Mouse (Mus musculus) thymus, postnatal 4 days (tissue): ENCODE data around the gene Atat1.

Experiments used
- DNase-seq: peaks from one replicate; pipeline ENCODE4 v3.0.0; 2021

Atat1 gene

DNA sequence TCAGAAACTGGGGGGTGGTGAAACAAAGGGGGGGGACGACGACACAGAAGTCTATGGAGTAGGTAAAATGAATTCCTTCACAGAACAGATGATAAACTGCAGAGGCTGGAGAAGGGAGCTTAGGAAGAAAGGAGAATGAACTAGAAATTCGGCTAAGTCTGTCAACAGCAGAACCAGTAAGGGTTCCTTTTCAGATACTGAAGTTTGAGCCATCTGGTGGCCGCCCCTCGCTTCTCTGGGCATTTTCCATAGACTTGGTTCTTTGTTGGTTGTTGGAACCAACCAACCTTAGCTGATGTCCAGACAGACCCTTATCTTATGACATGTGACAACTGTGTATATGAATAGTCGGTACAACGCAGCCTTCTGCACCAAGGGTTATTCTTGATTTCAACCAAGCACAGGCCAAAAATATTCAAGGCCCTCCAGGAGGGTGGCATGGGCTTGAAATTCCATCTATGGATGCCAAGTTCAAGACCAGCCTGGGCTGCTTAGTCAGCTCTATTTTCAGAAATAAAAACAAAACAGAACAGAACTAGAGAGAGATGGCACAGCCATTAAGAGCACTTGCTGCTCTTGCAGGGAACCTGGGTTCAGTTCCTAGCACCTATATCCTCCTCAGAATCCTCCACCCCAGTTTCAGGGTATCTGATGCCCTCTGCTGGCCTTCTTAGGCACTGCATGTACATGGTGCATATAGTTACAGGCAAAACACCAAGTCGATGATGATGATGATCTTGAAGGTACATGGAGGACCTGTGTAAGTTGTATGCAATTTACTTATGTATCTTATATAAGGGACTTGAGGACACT is 38.8 kb downstream of the Atat1 start:
- DNase-seq: peak; percentile 80

DNA sequence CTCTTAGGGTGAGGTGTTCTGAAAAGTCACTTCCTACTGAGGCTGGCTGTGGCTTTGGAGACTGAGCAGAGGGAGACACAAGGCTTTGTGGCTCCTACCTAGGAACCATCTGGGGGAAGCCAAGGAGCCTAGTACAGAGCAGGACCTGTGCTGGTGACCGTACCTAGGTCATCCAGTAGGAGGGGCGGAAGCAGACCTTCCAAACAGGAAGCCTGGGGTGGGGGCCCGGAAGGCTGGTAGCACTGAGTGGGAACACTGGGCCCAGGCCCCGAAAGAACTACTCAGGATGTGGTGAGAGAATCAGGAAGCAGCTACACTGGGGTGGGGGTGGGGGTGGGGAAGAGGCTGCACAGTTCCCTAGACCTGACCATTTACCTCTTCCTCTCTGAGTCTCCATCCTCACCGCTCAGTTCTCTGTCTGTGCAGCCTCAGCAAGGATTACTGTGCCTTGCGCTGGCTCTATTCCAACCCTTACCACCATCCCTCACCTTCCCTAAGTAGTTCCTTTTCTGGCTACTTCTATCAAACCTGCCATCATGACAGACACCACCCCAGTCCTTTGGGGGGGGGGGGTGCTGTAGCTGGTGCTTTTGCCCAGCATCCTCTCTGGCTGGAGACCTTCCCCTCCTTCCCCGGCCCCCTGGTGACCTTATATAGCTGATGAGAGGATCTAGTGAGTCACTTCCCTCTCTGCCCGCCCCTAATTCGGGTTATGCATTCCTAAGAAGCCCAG is 39.6 kb downstream of the Atat1 start:
- DNase-seq: peak; percentile 84

DNA sequence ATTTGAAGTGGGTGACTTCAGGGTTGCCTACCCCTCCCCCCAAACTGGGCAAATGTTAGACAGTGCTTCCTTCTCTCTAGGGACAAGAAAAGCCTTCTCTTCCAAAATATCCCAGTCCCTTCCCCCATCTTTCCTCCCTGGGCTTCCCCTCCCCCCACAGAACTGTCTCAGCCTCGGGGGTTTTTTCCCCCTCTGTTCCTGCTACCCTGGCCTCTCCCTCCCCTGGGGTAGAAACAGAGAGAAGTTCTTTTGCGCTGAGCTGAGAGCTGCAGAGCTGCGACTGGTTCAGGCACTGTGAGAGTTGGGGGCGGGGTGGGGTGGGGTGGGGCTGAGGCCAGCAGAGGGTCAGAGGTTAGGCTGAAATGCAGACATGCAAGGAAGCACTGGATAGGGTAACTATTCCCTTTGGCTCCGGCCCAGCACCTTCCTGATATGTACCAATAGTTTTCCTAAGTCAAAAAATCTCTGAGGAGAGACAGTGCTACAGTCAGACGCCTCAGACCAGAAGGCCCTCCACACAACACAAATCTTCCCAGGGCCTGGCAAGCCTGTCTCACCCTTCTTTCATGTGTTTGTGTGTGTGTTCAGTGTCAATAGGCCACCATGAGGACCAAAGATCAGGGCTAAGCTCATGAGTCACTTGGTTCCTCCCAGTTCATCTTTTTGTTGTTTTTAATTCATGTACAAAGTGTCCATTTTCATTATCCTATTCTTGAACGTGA is 40.4 kb downstream of the Atat1 start:
- peak; percentile 62 for DNase-seq

DNA sequence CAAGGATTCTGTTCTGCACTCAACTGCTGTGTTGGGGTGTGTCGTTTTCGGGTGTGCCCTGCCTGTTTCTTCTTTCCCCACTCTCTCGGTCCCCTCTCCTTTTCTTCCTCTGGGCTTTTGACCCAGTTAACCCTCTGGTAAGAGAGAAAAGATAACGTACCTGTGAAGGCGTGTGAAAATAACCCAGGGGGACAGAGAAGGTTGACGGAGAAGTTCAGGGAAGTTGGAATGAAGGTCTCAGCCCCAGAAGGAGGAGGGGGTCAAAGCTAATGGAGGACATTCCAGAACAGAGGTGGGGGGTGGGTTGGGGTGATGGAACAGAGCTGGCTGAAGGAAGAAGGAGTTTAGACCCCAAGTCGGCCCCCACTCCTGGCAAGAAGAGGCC is 40.9 kb downstream of the Atat1 start:
- no peak for DNase-seq

DNA sequence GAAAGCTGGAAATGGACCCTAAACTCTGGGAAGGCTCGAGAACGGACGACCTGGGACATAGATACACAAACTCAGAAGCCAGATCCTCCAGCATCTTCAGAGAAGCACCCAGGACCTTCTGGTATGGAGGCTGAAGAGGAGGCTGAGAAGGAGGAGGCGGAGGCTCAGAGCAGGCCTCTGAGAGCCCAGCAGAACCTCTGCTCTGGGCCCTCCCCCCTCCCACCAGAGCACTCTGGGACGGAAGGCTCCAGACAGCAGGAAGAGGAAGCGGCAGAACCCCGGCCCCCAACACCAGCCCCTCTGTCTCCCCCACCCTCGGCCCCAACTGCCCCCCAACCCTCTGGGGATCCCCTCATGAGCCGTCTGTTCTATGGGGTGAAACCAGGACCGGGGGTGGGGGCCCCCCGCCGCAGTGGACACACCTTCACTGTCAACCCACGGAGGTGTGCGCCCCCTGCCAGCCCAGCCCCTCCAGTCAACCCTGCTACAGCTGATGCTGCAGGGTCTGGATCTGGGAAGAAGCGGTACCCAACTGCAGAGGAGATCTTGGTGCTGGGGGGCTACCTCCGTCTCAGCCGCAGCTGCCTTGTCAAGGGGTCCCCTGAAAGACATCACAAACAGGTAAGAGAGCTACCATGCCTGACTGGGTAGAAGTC is 41.6 kb downstream of the Atat1 start:
- DNase-seq: peak; percentile 74

DNA sequence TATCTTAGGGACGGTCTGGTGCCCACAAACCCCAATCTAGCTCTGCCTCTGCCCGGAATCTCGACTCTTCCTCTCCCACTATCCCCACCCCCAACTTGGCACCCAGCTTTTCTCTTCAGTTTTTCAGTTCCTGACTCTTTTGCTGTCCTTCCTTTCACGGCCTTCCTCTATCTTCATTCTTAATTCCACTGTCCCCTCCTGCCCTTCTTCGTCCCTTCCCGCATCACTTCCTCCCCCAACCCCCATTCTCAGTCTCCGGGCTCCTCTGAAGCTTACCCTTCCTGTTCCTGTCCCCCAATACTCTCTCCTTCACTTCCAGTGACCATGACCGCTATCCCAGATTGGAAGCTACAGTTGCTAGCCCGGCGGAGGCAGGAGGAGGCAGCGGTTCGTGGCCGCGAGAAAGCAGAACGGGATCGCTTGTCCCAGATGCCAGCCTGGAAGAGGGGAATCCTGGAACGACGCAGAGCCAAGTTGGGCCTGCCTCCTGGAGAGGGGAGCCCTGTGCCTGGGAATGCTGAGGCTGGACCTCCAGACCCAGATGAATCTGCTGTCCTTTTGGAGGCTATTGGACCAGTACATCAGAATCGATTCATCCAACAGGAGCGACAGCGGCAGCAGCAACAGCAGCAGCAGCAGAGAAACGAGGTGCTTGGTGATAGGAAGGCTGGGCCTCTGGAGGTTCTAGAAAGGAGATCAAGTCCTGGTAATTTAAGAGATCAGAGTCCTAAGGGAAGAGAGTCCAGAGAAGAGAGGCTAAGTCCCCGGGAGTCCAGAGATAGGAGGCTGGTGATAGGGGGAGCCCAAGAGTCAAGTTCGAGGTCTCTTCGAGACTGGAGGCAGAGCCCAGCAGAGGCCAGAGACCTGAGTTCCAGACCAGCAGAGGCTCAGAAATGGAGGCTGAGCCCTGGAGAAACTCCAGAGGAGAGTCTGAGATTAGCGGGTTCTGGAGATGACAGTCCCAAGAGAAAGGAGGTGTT is 42.7 kb downstream of the Atat1 start:
- peak; percentile 73 for DNase-seq

DNA sequence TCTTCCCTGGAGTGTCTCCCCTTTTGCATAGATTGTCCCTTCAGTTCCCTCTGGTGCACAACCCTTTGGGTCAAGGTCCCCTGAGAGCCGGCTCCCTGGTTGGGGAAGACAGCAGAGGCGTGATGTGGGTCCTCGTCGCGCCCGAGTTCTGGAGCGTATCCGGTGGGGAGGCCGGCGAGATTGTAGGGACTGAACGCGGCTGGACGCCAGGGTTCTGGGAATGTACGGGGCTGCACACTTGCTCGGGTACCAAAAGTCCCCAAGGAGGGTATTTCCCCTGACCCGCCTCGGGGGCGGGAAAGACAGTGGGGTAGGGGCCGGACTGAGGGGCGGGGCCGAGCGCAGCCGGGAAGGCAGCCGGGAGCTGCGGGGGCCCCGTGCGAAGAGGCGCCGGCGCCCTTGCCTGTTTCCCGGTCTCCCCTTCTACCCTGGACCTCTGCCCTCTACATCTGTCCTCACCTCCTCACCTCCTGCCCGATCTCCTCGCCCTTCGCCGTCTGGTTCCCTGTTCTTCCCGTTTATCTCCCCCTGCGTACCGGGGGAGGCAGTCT is 43.5 kb downstream of the Atat1 start:
- DNase-seq: peak; percentile 68

DNA sequence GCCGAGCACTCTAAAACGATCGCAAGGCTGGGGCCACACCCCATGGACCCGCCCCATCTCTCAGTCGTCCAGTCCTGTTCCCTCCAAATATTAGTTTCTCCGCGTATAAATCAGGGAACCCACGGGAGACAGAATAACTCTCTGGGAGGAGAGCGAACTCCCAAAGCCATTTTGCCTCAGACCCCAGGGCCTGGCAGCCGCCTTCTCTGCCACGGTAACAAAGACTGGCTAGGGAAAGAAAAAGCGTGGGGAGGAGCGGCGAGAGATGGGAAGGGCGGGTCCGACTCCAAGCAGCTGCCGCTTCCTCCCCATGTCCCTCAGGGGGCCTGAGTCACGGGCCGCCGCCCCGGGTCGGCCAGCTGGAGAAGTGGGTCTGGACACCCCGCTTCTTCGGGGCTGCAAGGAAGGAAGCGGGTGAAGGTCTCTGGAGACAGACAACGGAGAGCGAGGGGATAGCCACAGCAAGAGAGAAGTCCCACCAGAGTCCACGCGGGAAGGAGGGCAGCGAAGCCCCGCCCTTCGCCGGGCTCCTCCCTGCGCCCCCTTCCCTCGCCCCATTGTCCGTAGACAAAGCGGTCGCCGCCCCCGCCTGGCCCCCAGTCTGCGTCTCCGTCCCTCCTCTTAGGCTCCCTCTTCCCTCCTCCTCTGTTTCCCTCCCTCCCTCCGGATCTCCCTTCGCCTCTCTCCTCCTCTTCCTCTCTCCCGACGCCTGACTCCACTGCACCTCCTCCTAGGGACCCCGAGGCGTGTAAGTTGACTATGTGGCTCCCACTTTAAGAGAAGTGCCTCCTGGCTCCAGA is 44.2 kb downstream of the Atat1 start, which contains the start of gene Ppp1r18:
Gene Ppp1r18 (plus strand): TSS at position 113 of the 800 bp plus-strand sequence.
- DNase-seq: peak; percentile 67

DNA sequence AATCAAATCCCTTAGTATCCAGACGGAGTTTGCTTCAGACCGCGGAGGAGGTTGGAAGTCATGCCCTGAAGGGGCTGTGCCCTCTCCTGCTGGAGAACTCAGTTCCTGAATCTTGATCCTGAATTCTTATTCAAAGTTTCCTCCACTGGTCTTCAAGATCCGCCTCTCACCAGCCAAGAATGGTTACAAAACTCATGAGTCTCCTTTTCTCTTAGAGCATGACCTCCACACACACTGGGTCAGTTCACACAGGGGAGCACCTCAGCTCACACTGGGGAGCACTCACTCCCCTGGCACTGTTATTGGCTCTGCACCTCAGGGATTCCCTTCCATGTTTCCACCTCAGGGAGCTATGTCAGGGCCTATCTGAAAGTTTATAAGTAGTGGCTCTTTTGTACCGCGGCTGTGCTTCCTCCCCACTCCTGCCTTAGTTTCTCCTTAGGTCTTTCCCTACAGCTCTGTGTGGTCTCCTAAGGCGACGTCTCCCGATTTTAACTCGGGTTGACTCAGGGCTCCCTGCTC is 45.0 kb downstream of the Atat1 start:
- DNase-seq: no peak

DNA sequence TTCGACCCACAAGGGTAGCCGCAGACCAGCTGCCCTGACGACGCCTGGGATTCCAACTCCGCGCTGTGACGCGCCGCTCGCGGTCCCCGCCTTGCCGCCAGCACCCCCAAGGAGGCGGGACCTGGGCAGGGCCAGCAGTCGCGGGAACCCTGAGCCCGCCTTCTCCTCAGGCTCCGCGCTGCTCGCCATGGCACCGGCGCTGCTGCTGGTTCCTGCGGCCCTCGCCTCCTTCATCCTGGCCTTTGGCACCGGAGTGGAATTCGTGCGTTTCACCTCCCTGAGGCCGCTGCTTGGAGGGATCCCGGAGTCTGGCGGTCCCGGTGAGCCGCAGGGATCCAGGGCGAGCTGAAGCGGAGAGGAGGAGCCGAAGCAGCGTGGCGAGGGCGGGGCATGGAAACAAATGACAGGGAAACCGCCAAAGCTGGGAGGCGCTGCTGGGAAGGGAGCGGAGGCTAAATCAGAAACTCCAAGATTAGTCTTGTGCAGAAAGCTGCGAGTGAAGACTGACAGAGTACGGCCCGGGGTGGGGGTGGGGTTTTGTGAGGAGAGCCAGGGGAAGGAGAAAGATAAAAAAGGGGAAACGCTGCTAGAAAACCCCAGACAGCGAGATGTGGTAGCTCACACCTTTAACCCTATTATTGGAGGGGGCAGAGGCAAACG is 48.5 kb downstream of the Atat1 start, which contains the start of gene Nrm:
Gene Nrm (plus strand): TSS at position 121 of the 660 bp plus-strand sequence.
- peak; percentile 87 for DNase-seq

DNA sequence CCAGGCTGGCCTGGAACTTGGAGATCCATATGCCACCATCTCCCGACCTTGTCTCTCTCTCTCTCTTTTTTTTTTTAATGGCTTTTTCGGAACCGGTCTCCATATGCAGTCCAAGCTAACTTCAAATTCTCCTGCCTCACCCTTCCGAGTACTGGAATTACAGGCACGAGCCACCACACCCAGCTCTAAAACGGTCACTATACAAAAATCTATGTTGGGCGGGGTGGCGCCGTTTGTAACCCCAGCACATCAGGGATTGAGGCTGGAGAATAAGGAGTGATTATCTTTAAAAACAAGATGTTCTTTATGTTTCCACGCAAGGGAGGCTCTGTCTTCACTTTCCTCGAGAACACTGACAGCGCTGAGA is 49.1 kb downstream of the Atat1 start:
- DNase-seq: no peak

DNA sequence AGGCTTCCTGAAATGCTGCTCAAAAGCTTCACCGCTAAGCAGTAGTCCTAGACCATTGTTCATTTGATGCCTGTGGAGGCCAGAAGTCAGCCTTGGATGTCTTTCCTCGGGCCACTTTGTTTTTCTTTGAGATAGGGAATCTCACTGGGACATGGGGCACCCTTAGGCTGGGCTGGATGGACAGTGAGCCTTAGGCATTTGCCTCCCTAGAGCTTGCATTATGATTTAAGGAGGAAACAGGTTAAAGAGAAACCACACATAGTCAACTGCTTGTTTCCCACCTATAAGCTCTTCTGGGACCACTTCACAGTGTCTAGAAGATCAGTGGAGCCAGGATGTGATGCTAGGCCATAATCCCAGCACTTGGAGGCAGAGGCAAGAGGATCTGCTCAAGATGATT is 50.0 kb downstream of the Atat1 start:
- DNase-seq: no peak

DNA sequence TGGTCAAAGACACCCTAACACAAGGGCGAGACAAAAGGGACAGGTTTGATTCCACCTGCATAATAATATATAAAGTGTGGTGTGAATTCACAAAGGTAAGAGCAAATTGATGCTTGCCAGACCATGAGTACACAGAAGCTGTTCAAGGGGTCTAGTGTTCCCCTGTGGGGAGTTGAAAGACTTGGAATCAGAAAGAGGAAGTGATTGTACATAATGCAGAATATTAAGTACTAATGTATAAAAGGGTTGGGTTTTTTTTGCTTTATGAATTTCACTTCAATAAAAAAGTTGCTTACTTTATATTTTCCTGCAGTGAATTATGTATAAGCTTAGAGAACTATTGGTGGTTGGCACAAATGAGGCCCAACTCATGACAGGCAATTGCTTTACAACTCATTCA is 50.5 kb downstream of the Atat1 start:
- no peak for DNase-seq

DNA sequence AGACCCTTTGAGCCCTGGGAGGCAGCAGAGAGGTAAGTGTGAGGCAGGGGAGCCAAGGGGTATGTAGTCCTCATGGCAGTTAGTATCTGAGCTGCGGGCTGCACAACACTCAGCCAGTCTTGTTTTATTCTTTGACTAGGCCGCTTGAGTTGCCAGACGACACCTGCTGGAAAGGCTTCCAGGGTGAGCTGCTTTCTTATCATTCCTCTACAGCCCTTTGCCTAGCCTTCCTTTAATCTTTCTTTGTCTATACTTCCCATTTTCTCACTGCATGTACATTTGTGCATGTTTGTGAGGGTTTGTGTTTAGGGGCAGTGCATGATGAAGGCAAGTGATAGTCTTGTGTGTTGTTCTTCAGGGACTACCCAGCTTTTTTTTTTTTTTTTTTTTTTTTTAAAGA is 58.9 kb downstream of the Atat1 start:
- no peak for DNase-seq

DNA sequence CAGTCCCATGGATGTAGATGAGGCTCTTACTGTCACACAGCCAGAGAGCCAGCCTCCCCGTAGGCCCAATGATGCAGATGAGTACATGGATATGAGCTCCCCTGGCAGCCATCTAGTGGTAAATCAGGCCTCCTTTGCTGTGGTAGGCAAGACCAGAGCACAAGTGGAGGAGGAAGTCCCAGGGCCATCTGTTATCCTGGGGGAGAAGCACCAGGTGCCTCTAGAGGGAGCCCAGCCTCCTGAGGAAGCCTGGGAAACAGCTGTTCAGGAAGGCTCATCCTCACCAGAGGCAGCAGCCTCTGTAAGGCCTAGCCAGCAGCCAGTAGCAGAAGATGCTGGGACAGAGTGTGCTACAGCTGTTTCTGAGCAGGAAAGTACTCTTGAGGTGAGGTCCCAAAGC is 61.8 kb downstream of the Atat1 start:
- no peak for DNase-seq
